Mouse (Mus musculus) 3T3-L1 (cell line): ENCODE measurements around the gene 2510039O18Rik.

Source experiments
- DNase-seq: peaks from one replicate; pipeline ENCODE4 v3.0.0-alpha.2; 2015; ENCODE audit warnings: low read depth, low spot score

2510039O18Rik gene

GRCm38 (mm10) chr4:147940576-147941044 is at the start of gene 2510039O18Rik:
2510039O18Rik (plus strand) TSS chr4:147940895.
- peak; percentile 90 for DNase-seq

- DNase-seq = no peak
Measured at GRCm38 (mm10) chr4:147895815-147896330, 44.8 kb upstream of the 2510039O18Rik start.

GRCm38 (mm10) chr4:147896411-147896810 is 44.3 kb upstream of the 2510039O18Rik start:
- DNase-seq = no peak

- no peak for DNase-seq
Measured at GRCm38 (mm10) chr4:147897348-147897747, 43.3 kb upstream of the 2510039O18Rik start.

GRCm38 (mm10) chr4:147900452-147900851 is 40.2 kb upstream of the 2510039O18Rik start:
- no peak for DNase-seq

GRCm38 (mm10) chr4:147902906-147903500 is 37.7 kb upstream of the 2510039O18Rik start:
- no peak for DNase-seq

- DNase-seq = no peak
Measured at GRCm38 (mm10) chr4:147903601-147904000, 37.1 kb upstream of the 2510039O18Rik start.

- DNase-seq = peak; percentile 85
Measured at GRCm38 (mm10) chr4:147904313-147905089, 36.2 kb upstream of the 2510039O18Rik start, which contains the start of gene Mfn2. Mfn2 (minus strand) TSS chr4:147904704.

- no peak for DNase-seq
Measured at GRCm38 (mm10) chr4:147905090-147905659, 35.5 kb upstream of the 2510039O18Rik start.

GRCm38 (mm10) chr4:147906230-147906629 is 34.5 kb upstream of the 2510039O18Rik start:
- peak; percentile 99 for DNase-seq

GRCm38 (mm10) chr4:147909486-147909885 is 31.2 kb upstream of the 2510039O18Rik start:
- no peak for DNase-seq

- peak; percentile 72 for DNase-seq
Measured at GRCm38 (mm10) chr4:147918459-147919121, 22.1 kb upstream of the 2510039O18Rik start.

- no peak for DNase-seq
Measured at GRCm38 (mm10) chr4:147920973-147921372, 19.7 kb upstream of the 2510039O18Rik start.

GRCm38 (mm10) chr4:147922341-147922740 is 18.4 kb upstream of the 2510039O18Rik start:
- DNase-seq = no peak

GRCm38 (mm10) chr4:147927705-147928104 is 13.0 kb upstream of the 2510039O18Rik start:
- DNase-seq = peak; percentile 31

GRCm38 (mm10) chr4:147928136-147928535 is 12.6 kb upstream of the 2510039O18Rik start:
- no peak for DNase-seq

GRCm38 (mm10) chr4:147928540-147928939 is 12.2 kb upstream of the 2510039O18Rik start:
- DNase-seq = no peak

- no peak for DNase-seq
Measured at GRCm38 (mm10) chr4:147930946-147931345, 9.7 kb upstream of the 2510039O18Rik start.

GRCm38 (mm10) chr4:147934134-147934533 is 6.6 kb upstream of the 2510039O18Rik start:
- no peak for DNase-seq

GRCm38 (mm10) chr4:147934611-147935010 is 6.1 kb upstream of the 2510039O18Rik start:
- no peak for DNase-seq

GRCm38 (mm10) chr4:147935904-147936303 is 4.8 kb upstream of the 2510039O18Rik start:
- peak; percentile 27 for DNase-seq
